Mouse (Mus musculus) intestine, postnatal 0 days (tissue): ENCODE measurements at regions not wholly inside any gene's neighbourhood (a gene's known extent, or its start where the extent isn't known, plus 50 kb on each side); places are given as distances from the start of the nearest gene placed in this dataset.

Source experiments
- ATAC-seq: fragments of 200-750 bp; cut with Nextera tagmentation; 2 replicates; pipeline ENCODE4 v1.8.0; 2017; ENCODE audit warnings: mild to moderate bottlenecking, moderate TSS enrichment, moderate library complexity
- H3K27ac ChIP-seq: fragments of 300-500 bp; sonication (generic); 2 replicates; pipeline ENCODE4 v1.5.1; 2014; ENCODE audit warnings: mild to moderate bottlenecking, low read depth, low read length, moderate library complexity
- H3K27me3 ChIP-seq: fragments of 300-500 bp; sonication (generic); replicated peaks from 2 replicates; pipeline ENCODE4 v1.6.1; 2014; ENCODE audit warnings: low read length, mixed read lengths; ENCODE audit not compliant: control insufficient read depth, insufficient read depth
- H3K36me3 ChIP-seq: fragments of 300-500 bp; sonication (generic); 2 replicates; pipeline ENCODE4 v1.6.1; 2014; ENCODE audit warnings: mild to moderate bottlenecking, moderate library complexity; ENCODE audit not compliant: control insufficient read depth, insufficient read depth
- H3K4me1 ChIP-seq: fragments of 300-500 bp; sonication (generic); replicated peaks from 2 replicates; pipeline ENCODE4 v1.6.1; 2014; ENCODE audit warnings: antibody characterized with exemption, low read length, mixed read lengths; ENCODE audit not compliant: control insufficient read depth, insufficient read depth
- H3K4me2 ChIP-seq: fragments of 300-500 bp; sonication (generic); replicated peaks from 2 replicates; pipeline ENCODE4 v1.6.1; 2014; ENCODE audit warnings: low read depth, mild to moderate bottlenecking, moderate library complexity
- H3K4me3 ChIP-seq: fragments of 300-500 bp; sonication (generic); 2 replicates; pipeline ENCODE4 v1.5.1; 2014; ENCODE audit warnings: low read depth, low read length
- H3K9ac ChIP-seq: fragments of 300-500 bp; sonication (generic); 2 replicates; pipeline ENCODE4 v1.6.1; 2014; ENCODE audit warnings: mild to moderate bottlenecking, low read depth, low read length
- H3K9me3 ChIP-seq: fragments of 300-500 bp; sonication (generic); 2 replicates; pipeline ENCODE4 v1.6.1; 2016; ENCODE audit warnings: mixed run types; ENCODE audit not compliant: control insufficient read depth
- CTCF ChIP-seq: sonication (generic); IDR thresholded peaks from 2 replicates; pipeline ENCODE4 v1.5.1; 2016; ENCODE audit warnings: low read depth, mild to moderate bottlenecking, control low read depth, antibody characterized with exemption, moderate library complexity
- WGBS: fragments of 180-500 bp; shearing (Covaris S2); extraction: QIAGEN DNeasy Blood & Tissue Kit; methylation state at CpG from one replicate; pipeline ENCODE4 v1.1.7; 2014; 5-methylcytosine and 5-hydroxymethylcytosine counted together

DNA sequence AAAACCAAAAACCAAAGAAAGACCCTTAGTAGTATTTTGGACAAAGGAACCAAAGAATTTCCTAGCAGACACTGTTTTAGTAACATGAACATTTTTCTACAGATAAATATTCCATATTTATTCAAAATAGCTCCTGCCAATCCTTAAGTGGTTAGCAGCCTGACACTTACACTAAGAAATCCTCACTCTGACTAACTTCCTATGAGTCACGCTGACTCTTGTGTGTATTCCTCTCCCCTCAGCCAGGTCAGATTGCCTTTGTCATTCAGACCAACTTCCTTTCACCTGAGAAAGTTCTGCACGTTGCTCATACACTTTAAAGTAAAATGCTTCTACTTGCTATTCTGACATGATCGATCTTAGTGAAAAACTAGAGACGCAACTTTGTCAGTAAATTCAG, 370.9 kb downstream of the Efna5 start:
- Histone ChIP-seq H3K27ac (no peak overlapping the region), H3K4me3 (no peak overlapping the region), H3K4me2 (no peak overlapping the region), H3K4me1 (no peaks in the 10 kb centered on the region), H3K9ac (no peak overlapping the region), H3K9me3 (no peaks in the 10 kb centered on the region), H3K36me3 (no peaks in the 10 kb centered on the region), H3K27me3 (no peaks in the 10 kb centered on the region)
- 77% methylated on average over 4 of the region's 4 CpGs for WGBS
- no peak for ATAC-seq
- TF ChIP-seq CTCF: no peak

DNA sequence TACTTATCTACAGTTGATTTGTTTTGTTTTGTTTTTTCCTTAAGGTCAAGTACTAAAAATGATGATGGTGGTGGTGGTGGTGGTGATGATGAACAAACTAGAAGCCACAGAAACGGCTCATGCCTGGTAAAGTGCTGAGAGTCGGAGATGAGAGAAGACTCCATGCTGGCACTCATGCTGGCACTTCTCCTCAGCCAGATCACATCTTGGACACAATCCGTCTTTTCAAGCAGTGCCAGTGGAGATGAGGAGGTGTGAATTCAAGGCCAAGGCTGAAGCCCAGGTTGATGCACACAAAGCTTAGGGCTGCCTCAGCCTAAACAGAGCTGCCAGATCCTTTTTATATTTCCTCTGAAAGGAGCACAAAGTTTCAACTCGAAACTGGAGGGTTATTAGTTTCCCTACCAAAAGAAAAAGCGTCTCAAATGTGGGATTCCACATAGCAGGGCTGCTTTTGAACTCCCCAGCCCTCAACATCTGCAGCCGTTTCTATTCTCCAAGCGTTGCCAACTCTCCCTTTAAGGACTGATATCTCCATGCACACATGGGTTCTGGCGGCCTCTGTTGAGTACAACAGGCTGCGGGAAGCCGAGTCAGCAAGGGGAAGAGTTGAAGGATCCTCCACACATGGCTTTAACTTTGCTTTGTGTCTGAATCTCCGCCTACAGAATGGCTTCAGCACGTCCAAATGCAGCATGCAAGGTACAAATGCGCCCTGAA, 373.2 kb downstream of the Efna5 start:
- whole genome bisulfite sequencing: 77% methylated on average over 13 of the region's 13 CpGs
- ATAC-seq: no peak
- no peak overlapping the region for H3K4me3 ChIP-seq

DNA sequence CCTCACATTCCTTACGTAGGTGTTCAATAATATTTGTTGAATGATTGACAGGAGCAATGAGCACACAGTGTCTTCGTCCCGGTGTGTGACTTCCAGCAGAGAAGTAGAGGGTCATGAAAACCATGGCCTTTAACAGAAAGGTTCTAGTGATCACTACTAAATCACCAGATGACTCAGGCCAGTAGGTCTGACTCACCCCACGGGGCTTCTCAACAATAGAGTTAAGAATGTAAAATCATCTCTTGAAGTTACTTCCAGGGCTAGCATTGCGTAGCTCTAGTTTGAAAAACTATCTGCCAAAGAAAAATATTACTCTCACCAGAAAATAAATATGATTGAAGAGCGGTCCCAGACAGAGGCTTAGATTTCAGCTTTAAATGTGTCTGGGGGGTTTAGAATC, 376.4 kb downstream of the Efna5 start:
- ATAC-seq: no peak
- Histone ChIP-seq H3K36me3 (no peaks in the 10 kb centered on the region), H3K9ac (no peak overlapping the region), H3K4me2 (no peak overlapping the region), H3K27ac (no peak overlapping the region), H3K9me3 (no peaks in the 10 kb centered on the region), H3K4me1 (no peaks in the 10 kb centered on the region), H3K27me3 (no peaks in the 10 kb centered on the region), H3K4me3 (no peak overlapping the region)
- WGBS: 68% methylated on average over 6 of the region's 6 CpGs
- TF ChIP-seq CTCF: no peak

More for the DNA sequence above, 373.2 kb downstream of the Efna5 start:
- Histone ChIP-seq H3K4me2 (no peak overlapping the region), H3K27me3 (no peaks in the 10 kb centered on the region), H3K4me1 (no peaks in the 10 kb centered on the region), H3K9ac (no peak overlapping the region), H3K9me3 (no peaks in the 10 kb centered on the region), H3K27ac (no peak overlapping the region), H3K36me3 (no peaks in the 10 kb centered on the region)
- TF ChIP-seq CTCF: no peak

DNA sequence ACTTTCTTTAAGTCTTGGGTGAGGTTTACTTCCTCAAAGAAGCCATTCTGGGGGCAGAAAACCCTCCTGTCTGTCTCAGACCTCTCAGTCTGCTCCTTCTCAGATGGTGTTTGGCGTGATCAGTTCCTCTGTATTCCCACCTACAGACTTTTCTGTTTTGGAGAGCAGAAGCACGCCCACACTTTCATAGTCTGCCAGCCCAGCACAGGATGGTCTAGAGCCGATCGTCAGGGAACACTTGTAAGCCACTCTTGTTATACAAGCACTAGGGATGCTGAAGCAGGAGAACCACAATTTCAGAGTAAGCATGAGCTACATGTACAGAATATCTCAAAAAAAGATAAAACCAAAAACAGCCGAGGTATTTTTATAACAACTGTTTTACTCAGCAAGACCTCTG, 410.4 kb downstream of the Efna5 start:
- Histone ChIP-seq H3K27ac (no peak overlapping the region), H3K27me3 (no peaks in the 10 kb centered on the region), H3K36me3 (no peaks in the 10 kb centered on the region), H3K9me3 (no peaks in the 10 kb centered on the region), H3K9ac (no peak overlapping the region), H3K4me1 (no peaks in the 10 kb centered on the region), H3K4me3 (no peak overlapping the region), H3K4me2 (no peak overlapping the region)
- 88% methylated on average over 5 of the region's 5 CpGs for WGBS
- TF ChIP-seq CTCF: no peak
- ATAC-seq: no peak

DNA sequence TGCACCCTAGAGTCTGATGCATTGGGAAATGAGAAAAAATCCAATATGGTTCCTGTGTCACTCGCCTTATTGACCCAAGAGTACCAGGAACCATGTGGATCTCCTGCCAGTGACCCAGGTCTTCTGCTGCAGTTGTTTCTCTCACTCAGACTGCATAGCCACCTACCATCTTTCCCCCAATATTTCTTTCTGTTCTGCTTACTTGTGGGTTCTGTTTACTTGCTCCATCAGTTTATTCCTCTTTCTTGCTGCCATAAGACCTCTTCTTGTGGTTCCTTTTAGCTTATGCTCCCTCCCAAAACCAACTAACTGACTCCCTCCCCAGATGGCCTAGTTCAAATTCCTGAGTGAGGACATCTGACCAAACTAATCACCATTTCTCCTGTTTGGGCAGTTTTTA, 411.8 kb downstream of the Efna5 start:
- no peak overlapping the region for H3K9ac ChIP-seq
- H3K36me3 ChIP-seq: no peaks in the 10 kb centered on the region
- no peaks in the 10 kb centered on the region for H3K9me3 ChIP-seq
- 87% methylated on average over 1 of the region's 1 CpGs for WGBS
- H3K4me3 ChIP-seq: no peak overlapping the region
- H3K27me3 ChIP-seq: no peaks in the 10 kb centered on the region
- H3K27ac ChIP-seq: no peak overlapping the region
- TF ChIP-seq CTCF: no peak
- ATAC-seq: no peak
- H3K4me1 ChIP-seq: no peaks in the 10 kb centered on the region
- no peak overlapping the region for H3K4me2 ChIP-seq

DNA sequence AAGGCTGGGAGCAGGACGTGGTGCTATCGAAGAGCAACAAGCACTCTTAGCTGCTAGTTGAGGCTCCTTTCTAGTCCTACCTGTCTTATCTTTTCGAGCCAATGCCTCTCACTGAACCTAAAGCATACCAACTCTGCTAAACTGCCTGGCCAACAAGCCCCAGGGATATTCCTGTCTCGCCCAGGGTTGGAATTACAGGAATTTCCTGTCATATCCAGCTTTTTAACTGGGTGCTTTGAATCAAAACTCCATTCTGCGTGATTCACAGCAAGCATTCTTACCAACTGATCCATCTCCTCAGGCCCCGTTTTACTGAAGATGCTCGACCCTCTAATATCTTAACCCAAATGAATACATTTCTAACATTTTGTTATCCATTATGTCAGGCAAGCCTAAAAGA, 412.3 kb downstream of the Efna5 start:
- Histone ChIP-seq H3K9me3 (no peaks in the 10 kb centered on the region), H3K27me3 (no peaks in the 10 kb centered on the region), H3K27ac (no peak overlapping the region), H3K4me1 (no peaks in the 10 kb centered on the region), H3K9ac (no peak overlapping the region), H3K4me2 (no peak overlapping the region), H3K4me3 (no peak overlapping the region), H3K36me3 (no peaks in the 10 kb centered on the region)
- WGBS: 76% methylated on average over 7 of the region's 7 CpGs
- no peak for ATAC-seq
- TF ChIP-seq CTCF: no peak

DNA sequence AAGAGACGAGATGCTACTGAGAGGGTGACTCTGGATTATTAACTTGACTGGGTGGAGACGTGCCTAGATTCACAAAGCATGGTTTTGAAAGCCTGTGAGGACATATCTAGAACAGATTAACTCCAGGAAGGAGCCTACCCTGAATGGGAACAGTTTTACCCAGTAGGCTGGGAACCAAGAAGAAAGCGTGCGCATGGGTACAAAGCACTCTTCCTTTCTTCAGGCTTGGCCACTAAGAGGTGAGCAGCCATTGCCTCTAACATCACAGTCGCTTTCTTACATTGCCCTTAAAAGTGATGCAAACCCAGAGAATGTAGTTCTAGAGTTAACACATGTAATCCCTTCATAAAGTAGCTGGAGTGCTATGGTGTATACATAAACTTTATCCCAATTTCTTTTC, 414.0 kb downstream of the Efna5 start:
- H3K4me1 ChIP-seq: no peaks in the 10 kb centered on the region
- TF ChIP-seq CTCF: no peak
- H3K27ac ChIP-seq: no peak overlapping the region
- 81% methylated on average over 5 of the region's 5 CpGs for WGBS
- no peaks in the 10 kb centered on the region for H3K27me3 ChIP-seq
- no peak for ATAC-seq
- H3K36me3 ChIP-seq: no peaks in the 10 kb centered on the region
- no peak overlapping the region for H3K4me3 ChIP-seq
- no peak overlapping the region for H3K4me2 ChIP-seq
- H3K9me3 ChIP-seq: no peaks in the 10 kb centered on the region
- H3K9ac ChIP-seq: no peak overlapping the region
